Mouse (Mus musculus) layer of hippocampus, adult 9-11 months (tissue): ENCODE measurements around the gene Tmem165.
A peak's percentile ranks its signal among the peaks of the same experiment; 100 is the strongest.

ENCODE experiments used
- DNase-seq: peaks from one replicate; pipeline ENCODE4 v3.0.0; 2022

The Tmem165 gene

GRCm38 (mm10) chr5:76183750-76184261 lies at the start of gene Tmem165:
Gene Tmem165 (plus strand): TSS chr5:76183880.
- peak; percentile 94 for DNase-seq

DNA sequence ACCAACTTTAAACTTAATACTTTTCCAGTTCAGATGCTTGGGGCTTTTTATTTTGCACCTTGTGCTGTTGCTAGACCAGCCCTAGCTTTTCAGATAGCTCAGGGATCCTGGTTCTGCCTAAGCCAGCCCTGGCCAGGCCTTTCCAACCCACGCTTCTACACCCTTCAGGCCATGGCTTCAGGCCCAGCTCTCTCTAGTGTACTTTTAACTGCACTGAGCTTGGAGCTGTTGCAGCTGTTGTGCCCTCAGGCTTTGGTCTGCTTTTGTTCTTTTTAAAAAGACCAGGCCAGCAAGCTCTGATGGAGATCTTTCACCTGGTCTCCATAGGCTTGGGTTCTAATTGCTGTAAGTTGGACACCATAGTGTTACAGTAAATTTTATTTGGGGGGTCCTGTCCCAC lies 48.0 kb upstream of the Tmem165 start:
- DNase-seq, result no peak

GRCm38 (mm10) chr5:76136271-76136670 lies 47.4 kb upstream of the Tmem165 start:
- DNase-seq, result no peak

GRCm38 (mm10) chr5:76137586-76137985 lies 46.1 kb upstream of the Tmem165 start:
- DNase-seq, result no peak

GRCm38 (mm10) chr5:76138071-76138470 lies 45.6 kb upstream of the Tmem165 start:
- no peak for DNase-seq

DNA sequence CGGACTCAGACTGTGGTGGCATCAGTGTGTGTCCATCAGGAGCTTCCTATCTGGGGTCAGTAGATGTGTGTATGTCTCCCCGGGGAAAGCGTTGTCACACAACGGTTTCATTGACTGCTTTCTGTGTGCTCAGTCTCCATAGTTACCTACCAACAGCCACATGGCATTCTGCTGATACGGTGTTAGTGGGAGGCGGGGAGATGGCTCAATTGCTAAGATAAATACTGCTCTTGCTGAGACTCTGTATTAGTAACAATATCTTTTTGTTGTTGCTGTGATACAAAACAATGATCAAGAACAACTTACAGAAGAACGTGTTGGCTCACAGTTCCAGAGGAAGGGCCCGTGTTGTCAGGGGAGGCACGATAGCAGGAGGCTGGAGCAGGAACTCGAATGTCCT lies 45.2 kb upstream of the Tmem165 start:
- peak; percentile 17 for DNase-seq

- peak; percentile 31 for DNase-seq
These were observed 44.5 kb upstream of the Tmem165 start for GRCm38 (mm10) chr5:76139171-76139671.

- DNase-seq, result peak; percentile 95
These were observed 43.6 kb upstream of the Tmem165 start, which contains the start of gene Srd5a3 for GRCm38 (mm10) chr5:76139808-76140729. Gene Srd5a3 (plus strand): TSS chr5:76140271.

DNA sequence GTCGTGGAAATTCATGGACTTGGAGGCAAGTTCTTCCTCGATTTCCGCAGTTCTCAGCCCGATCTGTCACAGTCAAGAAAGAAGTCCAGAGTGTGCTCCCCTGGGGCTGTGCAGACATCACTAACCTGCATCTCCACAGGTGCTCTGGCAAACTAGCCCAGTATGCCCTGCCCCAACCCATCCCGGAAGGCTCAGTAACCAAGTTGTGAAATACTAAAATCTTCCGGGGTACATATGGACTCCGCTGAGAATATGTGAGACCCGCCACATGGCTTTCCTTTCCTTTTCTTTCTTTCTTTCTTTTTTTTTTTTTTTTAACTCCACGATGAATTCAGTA lies 43.0 kb upstream of the Tmem165 start:
- DNase-seq, result no peak

- DNase-seq, result no peak
These were observed 40.3 kb upstream of the Tmem165 start for GRCm38 (mm10) chr5:76143356-76143755.

- DNase-seq, result no peak
These were observed 37.3 kb upstream of the Tmem165 start for GRCm38 (mm10) chr5:76146401-76146800.

DNA sequence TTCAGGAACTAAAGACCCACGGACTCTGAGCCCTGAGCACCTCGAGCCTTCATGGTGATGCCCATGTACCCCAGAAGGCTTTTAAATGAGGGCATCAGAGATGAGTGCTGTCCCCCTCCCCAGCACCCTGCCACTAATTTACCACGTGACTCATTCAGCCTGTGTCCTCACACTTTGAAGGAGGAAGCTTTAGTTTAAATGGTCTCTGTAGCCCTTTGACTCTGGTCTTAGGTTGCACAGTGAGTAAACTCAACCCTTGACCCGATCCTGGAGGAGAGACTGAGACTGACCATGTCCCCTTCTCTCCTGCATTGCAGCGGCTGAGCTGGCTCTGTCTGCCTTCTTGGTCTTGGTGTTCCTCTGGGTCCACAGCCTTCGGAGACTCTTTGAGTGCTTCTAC lies 34.2 kb upstream of the Tmem165 start:
- DNase-seq, result no peak

DNA sequence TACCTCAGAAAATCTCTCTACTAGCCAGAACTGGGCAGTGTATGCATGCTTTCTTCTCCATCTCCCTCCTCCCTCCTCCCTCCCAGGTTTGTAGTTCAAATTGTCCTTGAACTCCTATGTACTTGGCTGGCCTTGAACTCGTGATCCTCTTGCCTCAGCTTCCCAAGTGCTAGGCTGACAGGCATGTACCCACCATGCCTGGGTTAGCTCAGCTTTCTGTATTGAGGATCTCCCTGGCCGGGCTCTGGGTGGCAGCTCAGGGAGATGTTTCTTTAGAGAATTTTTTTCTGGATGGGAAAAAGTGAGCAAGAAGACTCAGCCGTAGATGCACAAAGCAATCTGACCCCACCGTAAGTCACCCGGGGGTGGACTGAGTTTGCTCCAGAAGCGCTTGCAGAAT lies 30.7 kb upstream of the Tmem165 start:
- no peak for DNase-seq

DNA sequence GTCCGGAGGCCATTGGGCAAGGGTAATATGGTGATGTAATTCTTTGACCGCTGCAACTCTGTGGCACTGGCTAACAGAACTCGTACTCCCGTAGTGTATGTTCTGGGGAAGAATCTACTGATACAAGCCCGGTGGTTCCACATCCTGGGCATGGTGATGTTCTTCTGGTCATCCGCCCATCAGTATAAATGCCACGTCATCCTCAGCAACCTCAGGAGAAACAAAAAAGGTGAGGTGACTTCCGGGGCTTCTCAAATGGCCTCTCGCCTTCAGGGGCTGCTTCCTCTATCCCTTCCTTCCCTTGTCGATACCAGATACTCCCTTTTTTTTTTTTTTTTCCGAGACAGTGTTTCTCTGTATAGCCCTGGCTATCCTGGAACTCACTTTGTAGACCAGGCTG lies 30.2 kb upstream of the Tmem165 start:
- DNase-seq, result no peak

DNA sequence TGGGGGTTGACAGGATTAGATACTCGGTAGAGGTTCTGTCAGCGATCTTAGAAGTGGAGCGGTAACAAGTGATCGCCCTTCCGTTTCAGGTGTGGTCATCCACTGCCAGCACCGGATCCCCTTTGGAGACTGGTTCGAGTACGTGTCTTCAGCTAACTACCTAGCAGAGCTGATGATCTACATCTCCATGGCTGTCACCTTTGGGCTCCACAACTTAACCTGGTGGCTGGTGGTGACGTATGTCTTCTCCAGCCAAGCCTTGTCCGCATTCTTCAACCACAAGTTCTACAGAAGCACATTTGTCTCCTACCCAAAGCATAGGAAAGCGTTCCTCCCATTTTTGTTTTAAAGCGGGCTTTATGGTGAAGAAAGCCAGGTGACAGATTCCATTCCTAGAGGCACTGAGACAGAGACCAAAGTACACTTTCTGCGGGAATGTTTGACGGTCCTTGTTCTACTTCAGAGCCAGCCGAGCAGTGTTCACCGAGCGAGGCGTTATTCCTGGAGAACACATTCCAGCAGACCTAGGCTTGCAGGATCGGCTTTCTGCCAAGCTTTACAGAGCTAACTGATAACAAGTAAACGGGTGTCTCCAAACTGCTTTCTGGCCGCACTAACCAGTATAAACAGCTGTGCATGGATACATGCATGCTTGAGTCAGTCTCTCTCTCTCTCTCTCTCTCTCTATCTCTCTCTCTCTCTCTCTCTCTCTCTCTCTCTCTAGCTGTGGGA lies 29.1 kb upstream of the Tmem165 start:
- no peak for DNase-seq

DNA sequence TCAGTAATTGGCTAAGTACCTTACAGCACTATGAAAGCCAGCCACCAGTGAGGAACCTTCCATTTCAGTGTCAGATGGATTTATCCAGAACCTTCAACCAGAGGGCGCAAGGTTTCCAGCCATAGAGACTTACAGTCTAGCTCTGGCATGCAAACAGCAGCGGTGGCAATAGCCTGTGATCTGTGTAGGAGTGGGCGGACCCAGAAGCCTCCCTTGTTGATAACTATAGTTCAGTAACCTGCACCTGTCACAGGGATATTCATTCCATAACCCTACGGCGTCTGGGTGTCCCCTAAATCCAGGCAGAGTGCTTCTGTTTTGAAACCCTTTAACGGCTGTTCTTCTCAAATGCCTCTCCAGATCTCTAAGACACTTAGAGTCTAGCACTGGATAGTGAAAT lies 24.1 kb upstream of the Tmem165 start:
- DNase-seq, result no peak

DNA sequence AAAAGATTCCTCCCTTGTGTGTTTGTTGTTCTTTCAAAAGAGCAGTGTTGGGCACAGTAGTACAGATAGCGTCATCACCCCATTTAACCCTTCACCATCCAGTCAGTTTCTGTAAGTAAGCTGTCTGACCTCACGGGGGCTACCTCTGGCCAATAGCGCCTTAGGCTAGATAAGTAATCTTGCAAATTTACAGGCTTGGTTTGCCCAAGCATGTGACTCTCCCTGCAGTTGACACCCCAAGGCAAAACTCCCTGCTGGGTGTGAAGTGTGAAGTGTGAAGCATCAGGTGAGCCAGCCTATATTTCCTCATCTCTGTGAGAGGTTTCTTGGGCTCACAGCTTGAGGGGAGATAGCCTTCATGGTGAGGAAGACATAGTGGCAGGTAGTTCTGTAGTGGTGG lies 23.6 kb upstream of the Tmem165 start:
- DNase-seq, result no peak

DNA sequence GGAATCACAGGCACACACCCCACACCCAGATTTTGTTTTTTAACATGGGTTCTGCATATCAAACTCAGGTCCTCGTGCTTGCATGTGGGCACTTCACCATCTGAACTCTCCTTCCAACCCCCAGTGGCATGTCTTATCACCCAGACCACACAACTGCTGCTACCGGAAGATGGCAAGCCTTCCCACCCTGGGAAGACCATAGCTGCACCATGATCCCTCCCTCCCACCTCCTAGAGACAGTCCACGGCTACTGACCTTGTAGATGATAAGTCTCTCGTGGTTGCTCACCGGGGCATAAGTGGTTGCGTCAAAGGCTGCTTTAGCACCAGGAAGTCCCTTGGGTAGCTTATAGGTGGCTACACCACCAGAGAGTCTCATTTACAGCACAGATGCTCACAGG lies 22.2 kb upstream of the Tmem165 start:
- DNase-seq, result no peak

GRCm38 (mm10) chr5:76162926-76163325 lies 20.8 kb upstream of the Tmem165 start:
- no peak for DNase-seq

DNA sequence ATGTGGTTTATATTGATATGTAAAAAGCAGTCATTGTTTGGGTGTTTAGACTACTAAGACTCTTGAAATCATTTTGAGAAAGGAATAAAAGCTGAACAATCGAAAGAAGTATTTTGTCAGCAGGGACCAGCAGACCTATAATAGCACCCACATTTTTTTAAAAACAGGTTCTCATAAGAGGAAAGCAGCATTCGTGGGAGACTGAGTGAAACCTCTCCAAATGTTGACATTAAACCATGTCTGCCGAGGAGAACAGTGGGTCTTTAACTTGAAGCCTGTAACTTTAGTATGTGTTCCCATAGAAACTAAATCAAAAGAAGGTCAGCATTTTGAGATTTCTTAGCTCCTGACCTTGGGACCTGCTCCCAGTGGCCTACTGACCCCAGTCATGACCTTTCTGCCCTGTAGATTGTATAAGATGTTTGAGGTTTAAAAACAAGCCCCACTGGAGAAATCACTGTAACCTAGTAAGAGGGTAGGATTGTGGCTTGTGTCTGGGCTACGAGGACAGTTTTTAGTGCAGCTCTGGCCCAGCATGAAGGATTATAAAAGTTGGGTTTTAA lies 19.8 kb upstream of the Tmem165 start:
- DNase-seq, result no peak

- DNase-seq, result no peak
These were observed 18.9 kb upstream of the Tmem165 start for GRCm38 (mm10) chr5:76164827-76165226.

DNA sequence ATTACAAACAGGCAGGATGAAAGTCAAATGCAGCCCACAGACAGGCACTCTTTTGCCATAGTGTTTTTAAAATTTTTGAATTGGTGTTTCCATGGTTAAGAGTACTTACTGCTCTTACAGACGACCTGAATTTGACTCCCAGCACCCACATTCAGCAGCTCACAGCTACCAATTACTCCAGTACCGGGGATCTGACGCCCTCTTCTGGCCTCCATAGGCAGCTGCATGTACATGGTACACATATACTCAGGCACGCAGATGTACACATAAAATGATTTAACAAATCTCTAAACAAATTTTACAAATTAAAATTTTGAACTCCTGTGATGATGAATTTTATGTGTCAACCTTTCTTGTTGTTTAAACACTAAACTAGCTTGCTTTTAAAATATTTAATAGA lies 13.2 kb upstream of the Tmem165 start:
- DNase-seq, result no peak

- no peak for DNase-seq
These were observed 12.6 kb upstream of the Tmem165 start for GRCm38 (mm10) chr5:76171039-76171438.
